Mouse (Mus musculus) forebrain, postnatal 0 days (tissue): Measurements from ENCODE around the gene Ilf3. TPM values are rescaled to one million over a fixed set of nuclear protein-coding genes. Genes with fewer than 3 reads are reported as not detected.
A peak's percentile ranks its signal among the peaks of the same experiment; 100 is the strongest.

Experiments
- ATAC-seq: fragments of 200-750 bp; cut with Nextera tagmentation; 2 replicates; pipeline ENCODE4 v1.8.0; 2017; ENCODE audit warnings: mild to moderate bottlenecking, moderate library complexity
- DNase-seq: peaks from one replicate; pipeline ENCODE4 v3.0.0-alpha.2; 2015
- H3K27ac ChIP-seq: fragments of 300-500 bp; sonication (generic); 2 replicates; pipeline ENCODE4 v1.5.1; 2014; ENCODE audit warnings: low read depth, mild to moderate bottlenecking, antibody characterized with exemption, low read length, moderate library complexity, mixed read lengths
- H3K27me3 ChIP-seq: fragments of 300-500 bp; sonication (generic); 2 replicates; pipeline ENCODE4 v1.6.1; 2014; ENCODE audit warnings: mild to moderate bottlenecking, low read length, mixed read lengths; ENCODE audit not compliant: insufficient read depth
- H3K36me3 ChIP-seq: fragments of 300-500 bp; sonication (generic); 2 replicates; pipeline ENCODE4 v1.6.1; 2014; ENCODE audit warnings: mild to moderate bottlenecking, moderate library complexity; ENCODE audit not compliant: insufficient read depth
- H3K4me1 ChIP-seq: fragments of 300-500 bp; sonication (generic); 2 replicates; pipeline ENCODE4 v1.6.1; 2014; ENCODE audit warnings: antibody characterized with exemption; ENCODE audit not compliant: insufficient read depth
- H3K4me2 ChIP-seq: fragments of 300-500 bp; sonication (generic); 2 replicates; pipeline ENCODE4 v1.6.1; 2014; ENCODE audit warnings: low read depth, mild to moderate bottlenecking, moderate library complexity
- H3K4me3 ChIP-seq: fragments of 300-500 bp; sonication (generic); 2 replicates; pipeline ENCODE4 v1.5.1; 2014; ENCODE audit warnings: low read depth, low read length, mixed read lengths
- H3K9ac ChIP-seq: fragments of 300-500 bp; sonication (generic); 2 replicates; pipeline ENCODE4 v1.6.1; 2014; ENCODE audit warnings: mild to moderate bottlenecking
- H3K9me3 ChIP-seq: fragments of 300-500 bp; sonication (generic); 2 replicates; pipeline ENCODE4 v1.6.1; 2016; ENCODE audit warnings: low read length
- CTCF ChIP-seq: sonication (generic); IDR thresholded peaks from 2 replicates; pipeline ENCODE4 v1.5.1; 2016; ENCODE audit warnings: antibody characterized with exemption, control low read depth, low read depth
- WGBS: fragments of 180-500 bp; shearing (Covaris S2); extraction: QIAGEN DNeasy Blood & Tissue Kit; methylation state at CpG from one replicate; pipeline ENCODE4 v1.1.7; 2014; 5-methylcytosine and 5-hydroxymethylcytosine counted together
- polyA plus RNA-seq: library from polyadenylated mRNA; unstranded; fragments of >200 nt; fragmentation: Nextera tagmentation; extraction: Ambion mirVana; gene quantifications from 2 replicates; pipeline ENCODE4 v1.2.1, GENCODE M21; 2015
- total RNA-seq: library from RNA; depleted of rRNA; stranded (reverse); fragments of >200 nt; gene quantifications from 2 replicates; pipeline ENCODE4 v1.2.3, GENCODE M21; 2014

Ilf3 gene
- total and polyA plus RNA-seq, 2 experiments from 2014 or later, result 135 to 214 TPM

- H3K9ac ChIP-seq, result peak within 1 kb of the TSS; percentile 57
Observed at GRCm38 (mm10) chr9:21411669-21412550, 44.2 kb downstream of the Ilf3 start, which contains the start of gene Qtrt1. TSS of gene Qtrt1 (plus strand) at chr9:21411837.

GRCm38 (mm10) chr9:21417866-21418265 lies 50.2 kb downstream of the Ilf3 start:
- DNase-seq (no peak), ATAC-seq (no peak)
- WGBS, result 88% methylated on average over 2 of the region's 2 CpGs
- H3K9ac ChIP-seq, result no peak overlapping the region
- no peak overlapping the region for H3K4me2 ChIP-seq
- no peaks in the 10 kb centered on the region for H3K9me3 ChIP-seq
- H3K4me1 ChIP-seq, result no peaks in the 10 kb centered on the region
- H3K27ac ChIP-seq, result no peak overlapping the region
- TF ChIP-seq CTCF, result no peak
- H3K4me3 ChIP-seq, result no peak overlapping the region
- H3K27me3 ChIP-seq, result no peaks in the 10 kb centered on the region
- H3K36me3 ChIP-seq, result peaks cover 43% of the 10 kb centered on the region

More at GRCm38 (mm10) chr9:21411669-21412550, 44.2 kb downstream of the Ilf3 start, which contains the start of gene Qtrt1:
- peak within 1 kb of the TSS; percentile 53 for H3K4me3 ChIP-seq
- H3K9me3 ChIP-seq, result no peaks in the 10 kb centered on the region
- no peaks in the 10 kb centered on the region for H3K27me3 ChIP-seq
- peaks cover 11% of the 10 kb centered on the region; the same call in 1 of the 2 replicates for H3K4me1 ChIP-seq
- ATAC-seq (peak; percentile 97), DNase-seq (peak; percentile 94)
- no peak for TF ChIP-seq CTCF
- H3K27ac ChIP-seq, result peak within 1 kb of the TSS; percentile 60
- WGBS, result 2% methylated on average over 53 of the region's 53 CpGs
- peak within 1 kb of the TSS; percentile 88 for H3K4me2 ChIP-seq
- peaks cover 15% of the 10 kb centered on the region for H3K36me3 ChIP-seq

GRCm38 (mm10) chr9:21419646-21420045 lies 52.0 kb downstream of the Ilf3 start:
- DNase-seq (no peak), ATAC-seq (no peak)
- TF ChIP-seq CTCF, result no peak
- Histone ChIP-seq H3K36me3 (peaks cover 43% of the 10 kb centered on the region), H3K27ac (no peak overlapping the region), H3K4me2 (no peak overlapping the region), H3K4me3 (no peak overlapping the region), H3K4me1 (no peaks in the 10 kb centered on the region), H3K27me3 (no peaks in the 10 kb centered on the region), H3K9ac (no peak overlapping the region), H3K9me3 (no peaks in the 10 kb centered on the region)
- 82% methylated on average over 2 of the region's 2 CpGs for WGBS

GRCm38 (mm10) chr9:21424631-21425555 lies 57.2 kb downstream of the Ilf3 start, which contains the start of gene Dnm2:
TSS of gene Dnm2 (plus strand) at chr9:21424908.
- peak; percentile 99 for DNase-seq
- no peak for TF ChIP-seq CTCF
- H3K9me3 ChIP-seq, result no peaks in the 10 kb centered on the region
- peak; percentile 99 for ATAC-seq
- H3K4me1 ChIP-seq, result peaks cover 15% of the 10 kb centered on the region
- peak within 1 kb of the TSS; percentile 82 for H3K27ac ChIP-seq
- peak within 1 kb of the TSS; percentile 89 for H3K9ac ChIP-seq
- peaks cover 11% of the 10 kb centered on the region for H3K36me3 ChIP-seq
- H3K4me3 ChIP-seq, result peak within 1 kb of the TSS; percentile 83
- peak within 1 kb of the TSS; percentile 94 for H3K4me2 ChIP-seq
- H3K27me3 ChIP-seq, result no peaks in the 10 kb centered on the region
- 2% methylated on average over 82 of the region's 82 CpGs for WGBS

GRCm38 (mm10) chr9:21425556-21425945 lies 57.9 kb downstream of the Ilf3 start:
- H3K27ac ChIP-seq, result no peak overlapping the region

GRCm38 (mm10) chr9:21426013-21426412 lies 58.3 kb downstream of the Ilf3 start:
- no peak for ATAC-seq
- H3K4me3 ChIP-seq, result peak overlapping the region; percentile 83
- no peak for TF ChIP-seq CTCF
- no peaks in the 10 kb centered on the region for H3K27me3 ChIP-seq
- H3K9ac ChIP-seq, result peak overlapping the region; percentile 89
- DNase-seq, result no peak
- no peaks in the 10 kb centered on the region for H3K9me3 ChIP-seq
- 41% methylated on average over 1 of the region's 1 CpGs for WGBS
- H3K27ac ChIP-seq, result no peak overlapping the region
- H3K36me3 ChIP-seq, result no peaks in the 10 kb centered on the region
- H3K4me2 ChIP-seq, result peak overlapping the region; percentile 94
- peaks cover 19% of the 10 kb centered on the region for H3K4me1 ChIP-seq

More at GRCm38 (mm10) chr9:21425556-21425945, 57.9 kb downstream of the Ilf3 start:
- peak overlapping the region; percentile 89 for H3K9ac ChIP-seq
- no peak for TF ChIP-seq CTCF
- H3K9me3 ChIP-seq, result no peaks in the 10 kb centered on the region
- 13% methylated on average over 6 of the region's 6 CpGs for WGBS
- DNase-seq, result no peak
- peak overlapping the region; percentile 94 for H3K4me2 ChIP-seq
- peaks cover 5% of the 10 kb centered on the region; the same call in 1 of the 2 replicates for H3K36me3 ChIP-seq
- H3K27me3 ChIP-seq, result no peaks in the 10 kb centered on the region
- peak overlapping the region; percentile 83 for H3K4me3 ChIP-seq
- peaks cover 19% of the 10 kb centered on the region for H3K4me1 ChIP-seq
- no peak for ATAC-seq
